ENCODE assay signal across 18 mouse cellular contexts in genomic region chr19:40341141-40341540, GRCm38 (mm10).
DNase-seq lines count a peak whose midpoint lies in the region; ATAC-seq lines count a peak whose summit lies in the region.
"Had no signal": no experiment of that assay in that cellular context is flagged by ENCODE, and none has a peak within 500 bp of the region (broad histone marks: within the 10 kb centered on the region; RNA-seq: fewer than 3 reads in every experiment).

No protein-coding gene starts in this region.

- 0 out of 2 replicates have a peak, but pooled peaks cover 7% of the 10 kb centered on the region for H3K36me3 ChIP-seq in kidney, embryonic 16.5 days (ENCODE audit: insufficient read depth, low read length)
- H3K36me3 ChIP-seq in embryonic facial prominence, embryonic 10.5 days (replicated peaks): no peaks in the 10 kb centered on the region
- H3K36me3 ChIP-seq: limb, embryonic 13.5 days had no signal

- H3K4me1 ChIP-seq in kidney, embryonic 16.5 days (ENCODE audit: insufficient read depth, low read length): peaks cover 10% of the 10 kb centered on the region; the same call in 1 of the 2 replicates
- H3K4me1 ChIP-seq in embryonic facial prominence, embryonic 10.5 days: peaks cover 19% of the 10 kb centered on the region
- H3K4me1 ChIP-seq: midbrain, embryonic 13.5 days; neural tube, embryonic 13.5 days had no signal

- H3K9me3 ChIP-seq in kidney, embryonic 16.5 days (ENCODE audit: low read length): no peaks in the 10 kb centered on the region
- H3K9me3 ChIP-seq in embryonic facial prominence, embryonic 10.5 days: no peaks in the 10 kb centered on the region
- H3K9me3 ChIP-seq: heart, embryonic 15.5 days; limb, embryonic 13.5 days; midbrain, embryonic 13.5 days; neural tube, embryonic 13.5 days had no signal

- H3K9ac ChIP-seq in kidney, embryonic 16.5 days (replicated peaks; ENCODE audit: low read length): no peak overlapping the region
- H3K9ac ChIP-seq: heart, embryonic 15.5 days; hindbrain, embryonic 14.5 days; limb, embryonic 13.5 days; midbrain, embryonic 13.5 days; neural tube, embryonic 13.5 days had no signal

- H3K4me2 ChIP-seq in kidney, embryonic 16.5 days (replicated peaks; ENCODE audit: low read depth, low read length): no peak overlapping the region
- H3K4me2 ChIP-seq: heart, embryonic 15.5 days; hindbrain, embryonic 14.5 days; limb, embryonic 13.5 days; midbrain, embryonic 13.5 days; neural tube, embryonic 13.5 days had no signal

- H3K4me3 ChIP-seq in kidney, embryonic 16.5 days (ENCODE audit: low read length): no peak overlapping the region
- no peak overlapping the region for H3K4me3 ChIP-seq in embryonic facial prominence, embryonic 10.5 days
- H3K4me3 ChIP-seq: heart, embryonic 15.5 days; limb, embryonic 13.5 days; midbrain, embryonic 13.5 days; neural tube, embryonic 13.5 days had no signal

- 22% methylated on average over 6 of the region's 6 CpGs for WGBS in kidney, embryonic 16.5 days
- 14% methylated on average over 6 of the region's 6 CpGs for WGBS in embryonic facial prominence, embryonic 10.5 days

- no peak for ATAC-seq in kidney, embryonic 16.5 days (ENCODE audit: low FRiP score, low TSS enrichment)
- ATAC-seq in erythroblast, adult 5-6 weeks (replicated peaks; ENCODE audit: low FRiP score, poor library complexity, severe bottlenecking): no peak
- no peak for ATAC-seq in erythroid progenitor cell, adult 5-6 weeks (replicated peaks; ENCODE audit: low FRiP score, poor library complexity, severe bottlenecking)
- ATAC-seq: midbrain, embryonic 13.5 days had no signal

- DNase-seq in kidney, postnatal 10 days: peak; percentile 45
- DNase-seq in retina, embryonic 14.5 days (ENCODE audit: low spot score): peak; percentile 57
- DNase-seq in retina, postnatal 1 day: no peak
- peak; percentile 72 for DNase-seq in embryonic facial prominence, embryonic 10.5 days (ENCODE audit: low spot score)
- DNase-seq: adrenal gland, adult 2 months; cerebellum, postnatal 14 days; gastrocnemius, postnatal 25 days; lung, postnatal 10 days; spleen, adult 18-20 months; thymus, postnatal 25 days had no signal

- H3K27ac ChIP-seq in kidney, embryonic 16.5 days (ENCODE audit: low read length): no peak overlapping the region
- H3K27ac ChIP-seq in embryonic facial prominence, embryonic 10.5 days (replicated peaks): peak overlapping the region; percentile 44; the same call in 1 of the 2 replicates
- H3K27ac ChIP-seq: heart, embryonic 15.5 days; hindbrain, embryonic 14.5 days; limb, embryonic 13.5 days; midbrain, embryonic 13.5 days; neural tube, embryonic 13.5 days had no signal

- H3K27me3 ChIP-seq in kidney, embryonic 16.5 days (ENCODE audit: insufficient read depth, low read length): no peaks in the 10 kb centered on the region
- H3K27me3 ChIP-seq in embryonic facial prominence, embryonic 10.5 days (replicated peaks; ENCODE audit: low read depth, poor library complexity, severe bottlenecking): no peaks in the 10 kb centered on the region
- H3K27me3 ChIP-seq: heart, embryonic 15.5 days; limb, embryonic 13.5 days; midbrain, embryonic 13.5 days; neural tube, embryonic 13.5 days had no signal
